Mouse (Mus musculus): ENCODE measurements around the gene Egr4. TPM values are rescaled to one million over a fixed set of nuclear protein-coding genes. Genes with fewer than 3 reads are reported as not detected.

Gene Egr4
- polyA plus RNA-seq, 1 experiment: not detected

DNA sequence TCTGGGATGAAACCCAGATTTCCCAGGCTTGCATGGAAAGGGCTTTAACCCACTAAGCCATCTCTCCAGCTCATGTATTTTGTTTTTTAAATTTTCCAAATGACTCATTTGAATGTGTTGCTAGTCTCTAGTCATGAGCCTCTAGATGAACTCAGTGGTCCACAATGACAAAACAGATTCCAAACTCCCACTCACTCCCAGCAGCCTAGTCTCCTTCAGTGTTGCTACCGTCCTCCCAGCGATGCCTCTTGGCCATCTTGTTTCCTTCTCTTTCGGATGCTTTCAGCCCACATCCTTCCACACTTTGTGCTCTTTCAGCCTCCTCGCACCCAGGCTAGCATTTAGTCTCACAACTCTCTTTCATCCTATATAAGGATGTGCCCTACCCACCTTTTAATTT is 23.1 kb downstream of the Egr4 start:
- Histone ChIP-seq H3K27me3 (ENCODE audit: control insufficient read depth, insufficient read depth, insufficient read length) (peaks cover 15% of the 10 kb centered on the region), H3K79me2 (ENCODE audit: control insufficient read depth, insufficient read depth) (no peaks in the 10 kb centered on the region), H3ac (ENCODE audit: control insufficient read depth, insufficient read length) (no peak overlapping the region), H3K4me2 (ENCODE audit: low read depth) (no peak overlapping the region), H3K4me3 (no peak overlapping the region), H3K36me3 (ENCODE audit: control insufficient read depth, insufficient read depth) (no peaks in the 10 kb centered on the region)
- TF ChIP-seq POLR2AphosphoS2 (IDR thresholded peaks at IDR 0.05; ENCODE audit: insufficient read length, low read depth) (no peak), TCF3 (IDR thresholded peaks at IDR 0.05; ENCODE audit: insufficient read length, low read depth) (no peak), TCF12 (IDR thresholded peaks at IDR 0.05; ENCODE audit: insufficient read depth, poor library complexity, severe bottlenecking) (no peak), SRF (IDR thresholded peaks at IDR 0.05; ENCODE audit: control insufficient read depth, insufficient read length, low read depth) (no peak), USF1 (IDR thresholded peaks at IDR 0.05; ENCODE audit: low read depth) (no peak), REST (IDR thresholded peaks at IDR 0.05; ENCODE audit: insufficient read depth, insufficient read length) (no peak), CEBPB (IDR thresholded peaks at IDR 0.05; ENCODE audit: insufficient read depth, poor library complexity, severe bottlenecking) (no peak), MYOG (IDR thresholded peaks at IDR 0.05; ENCODE audit: control insufficient read depth in 1 of 3, insufficient read depth in 1 of 3, insufficient read length in 2 of 3, low read depth in 2 of 3) (no peak), MAX (IDR thresholded peaks at IDR 0.05; ENCODE audit: low read depth) (no peak), E2F4 (IDR thresholded peaks at IDR 0.05; ENCODE audit: insufficient read depth) (no peak), MYOD1 (IDR thresholded peaks at IDR 0.05; ENCODE audit: control insufficient read depth in 1 of 3, insufficient read length in 2 of 3, low read depth in 2 of 3) (no peak), POLR2A (IDR thresholded peaks at IDR 0.05; ENCODE audit: insufficient read length, low read depth) (no peak)

DNA sequence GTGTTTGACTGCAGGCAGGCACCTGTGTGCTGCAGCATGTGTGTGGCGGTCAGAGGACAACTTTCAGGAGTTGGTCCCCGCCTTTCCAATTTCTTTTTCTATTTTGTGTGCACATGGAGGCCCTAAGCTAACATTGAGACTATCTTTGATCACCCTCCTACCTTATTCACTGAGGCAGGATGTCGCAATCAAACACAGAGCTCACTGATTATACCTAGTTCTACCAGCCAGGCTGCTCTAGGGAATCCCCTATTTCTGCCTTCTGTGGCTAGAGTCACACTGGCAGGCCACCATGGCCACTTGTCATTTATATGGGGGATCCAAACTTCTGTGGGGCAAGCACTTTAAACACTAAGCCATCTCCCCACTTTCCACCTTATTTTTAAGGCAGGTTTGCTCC is 23.7 kb downstream of the Egr4 start:
- no peaks in the 10 kb centered on the region for H3K79me2 ChIP-seq (ENCODE audit: control insufficient read depth, insufficient read depth)
- no peaks in the 10 kb centered on the region for H3K36me3 ChIP-seq (ENCODE audit: control insufficient read depth, insufficient read depth)
- no peak overlapping the region for H3K4me3 ChIP-seq
- H3ac ChIP-seq (ENCODE audit: control insufficient read depth, insufficient read length): no peak overlapping the region
- H3K27me3 ChIP-seq (ENCODE audit: control insufficient read depth, insufficient read depth, insufficient read length): peaks cover 18% of the 10 kb centered on the region
- no peak overlapping the region for H3K4me2 ChIP-seq (ENCODE audit: low read depth)
- TF ChIP-seq E2F4 (IDR thresholded peaks at IDR 0.05; ENCODE audit: insufficient read depth) (no peak), CEBPB (IDR thresholded peaks at IDR 0.05; ENCODE audit: insufficient read depth, poor library complexity, severe bottlenecking) (no peak), MYOG (IDR thresholded peaks at IDR 0.05; ENCODE audit: control insufficient read depth in 1 of 3, insufficient read depth in 1 of 3, insufficient read length in 2 of 3, low read depth in 2 of 3) (no peak)

DNA sequence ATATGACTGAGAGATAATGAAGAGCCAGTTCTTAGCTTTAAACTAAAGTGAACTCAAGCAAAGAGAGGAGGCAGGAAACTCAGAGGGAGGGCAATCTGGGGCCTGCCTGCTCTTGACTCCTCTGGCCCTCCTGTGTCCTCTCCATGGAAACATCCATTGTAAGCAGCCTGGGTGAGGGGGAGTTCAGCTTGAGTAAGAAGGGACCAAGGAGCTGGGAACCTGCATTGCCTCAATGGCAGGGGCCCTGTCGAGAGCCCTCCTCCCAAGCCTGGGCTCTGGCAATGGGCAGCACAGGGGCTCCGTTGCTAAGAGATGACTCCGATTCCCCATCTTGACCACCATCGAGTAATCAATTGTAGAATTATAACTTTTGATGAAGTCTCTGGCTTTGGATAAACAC is 24.9 kb downstream of the Egr4 start:
- Histone ChIP-seq H3K36me3 (ENCODE audit: control insufficient read depth, insufficient read depth) (no peaks in the 10 kb centered on the region), H3K79me2 (ENCODE audit: control insufficient read depth, insufficient read depth) (no peaks in the 10 kb centered on the region), H3K4me3 (no peak overlapping the region), H3K27me3 (ENCODE audit: control insufficient read depth, insufficient read depth, insufficient read length) (peaks cover 30% of the 10 kb centered on the region), H3ac (ENCODE audit: control insufficient read depth, insufficient read length) (no peak overlapping the region), H3K4me2 (ENCODE audit: low read depth) (no peak overlapping the region)
- TF ChIP-seq SRF (IDR thresholded peaks at IDR 0.05; ENCODE audit: control insufficient read depth, insufficient read length, low read depth): no peak
- no peak for TF ChIP-seq E2F4 (IDR thresholded peaks at IDR 0.05; ENCODE audit: insufficient read depth)
- no peak for TF ChIP-seq POLR2AphosphoS2 (IDR thresholded peaks at IDR 0.05; ENCODE audit: insufficient read length, low read depth)
- no peak for TF ChIP-seq POLR2A (IDR thresholded peaks at IDR 0.05; ENCODE audit: insufficient read length, low read depth)
- no peak for TF ChIP-seq USF1 (IDR thresholded peaks at IDR 0.05; ENCODE audit: low read depth)
- TF ChIP-seq REST (IDR thresholded peaks at IDR 0.05; ENCODE audit: insufficient read depth, insufficient read length): no peak

DNA sequence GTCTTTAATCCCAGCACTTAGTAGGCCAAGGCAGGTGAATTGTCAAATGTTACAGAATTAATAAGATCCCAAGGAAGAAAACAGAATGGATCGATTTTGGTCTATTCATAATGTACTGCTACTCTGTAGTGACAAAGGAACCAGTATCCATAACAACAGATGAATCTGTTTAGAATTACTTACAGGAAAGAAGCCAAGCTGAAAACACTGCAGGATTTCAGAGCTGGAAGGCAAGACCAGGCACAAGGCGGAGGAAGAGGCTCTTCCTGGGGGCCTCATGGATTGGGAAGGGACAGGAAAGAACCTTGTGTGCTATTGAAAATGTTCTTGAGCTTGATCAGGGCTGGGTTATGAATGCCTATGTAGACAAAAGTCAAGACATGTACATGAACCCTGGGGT is 27.7 kb downstream of the Egr4 start:
- Histone ChIP-seq H3ac (ENCODE audit: control insufficient read depth, insufficient read length) (no peak overlapping the region), H3K36me3 (ENCODE audit: control insufficient read depth, insufficient read depth) (no peaks in the 10 kb centered on the region), H3K27me3 (ENCODE audit: control insufficient read depth, insufficient read depth, insufficient read length) (peaks cover 49% of the 10 kb centered on the region), H3K4me3 (no peak overlapping the region), H3K79me2 (ENCODE audit: control insufficient read depth, insufficient read depth) (no peaks in the 10 kb centered on the region), H3K4me2 (ENCODE audit: low read depth) (no peak overlapping the region)
- TF ChIP-seq TCF3 (IDR thresholded peaks at IDR 0.05; ENCODE audit: insufficient read length, low read depth) (no peak), POLR2AphosphoS2 (IDR thresholded peaks at IDR 0.05; ENCODE audit: insufficient read length, low read depth) (no peak), USF1 (IDR thresholded peaks at IDR 0.05; ENCODE audit: low read depth) (no peak), E2F4 (IDR thresholded peaks at IDR 0.05; ENCODE audit: insufficient read depth) (no peak), MYOG (IDR thresholded peaks at IDR 0.05; ENCODE audit: control insufficient read depth in 1 of 3, insufficient read depth in 1 of 3, insufficient read length in 2 of 3, low read depth in 2 of 3) (no peak), SRF (IDR thresholded peaks at IDR 0.05; ENCODE audit: control insufficient read depth, insufficient read length, low read depth) (no peak), CEBPB (IDR thresholded peaks at IDR 0.05; ENCODE audit: insufficient read depth, poor library complexity, severe bottlenecking) (no peak), TCF12 (IDR thresholded peaks at IDR 0.05; ENCODE audit: insufficient read depth, poor library complexity, severe bottlenecking) (no peak), REST (IDR thresholded peaks at IDR 0.05; ENCODE audit: insufficient read depth, insufficient read length) (no peak), MAX (IDR thresholded peaks at IDR 0.05; ENCODE audit: low read depth) (no peak), POLR2A (IDR thresholded peaks at IDR 0.05; ENCODE audit: insufficient read length, low read depth) (no peak), MYOD1 (IDR thresholded peaks at IDR 0.05; ENCODE audit: control insufficient read depth in 1 of 3, insufficient read length in 2 of 3, low read depth in 2 of 3) (no peak)

DNA sequence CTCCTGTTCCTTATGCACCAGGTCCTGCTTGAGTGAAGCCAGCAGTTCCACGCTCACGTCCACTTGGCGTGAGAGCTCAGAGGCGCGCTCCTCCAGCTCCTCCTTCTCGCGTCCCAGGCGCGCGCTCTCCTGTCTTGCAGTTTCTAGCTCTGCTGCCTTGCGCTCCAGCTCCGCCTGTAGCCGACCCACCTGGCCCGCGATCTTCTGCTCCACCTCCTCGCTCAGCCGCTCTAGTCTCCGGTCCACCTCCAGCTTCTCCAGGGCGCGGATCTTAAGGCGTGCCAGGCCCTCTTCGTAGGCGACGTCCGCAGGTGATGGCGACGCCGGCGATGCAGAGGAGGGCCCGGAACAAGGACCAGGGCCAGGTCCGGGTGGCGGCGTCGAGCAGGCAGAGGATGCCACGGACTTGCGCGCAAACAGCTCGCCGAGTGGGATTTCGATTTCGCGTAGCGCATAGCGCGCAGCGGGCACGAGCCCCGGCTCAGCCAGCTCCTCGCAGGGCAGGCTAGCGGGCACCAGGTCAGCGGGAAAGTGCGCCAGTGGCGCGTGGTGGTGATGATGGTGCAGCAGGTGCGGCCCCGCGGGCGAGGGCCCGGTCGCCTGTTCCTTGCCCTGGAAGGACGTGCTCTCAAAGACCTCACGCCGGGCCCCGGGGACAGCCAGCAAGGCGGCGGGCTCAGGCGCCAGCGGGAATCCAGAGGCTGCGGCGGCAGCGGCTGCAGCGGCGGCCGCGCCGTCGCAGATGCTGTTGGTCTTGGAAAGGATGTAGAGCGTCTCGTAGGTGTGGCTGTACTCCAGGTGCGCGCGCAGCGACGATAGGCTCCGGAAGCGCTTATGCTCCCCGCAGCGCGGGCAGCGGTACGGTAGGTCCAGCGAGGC is 29.3 kb downstream of the Egr4 start:
- H3K4me2 ChIP-seq (ENCODE audit: low read depth): no peak overlapping the region
- no peak overlapping the region for H3ac ChIP-seq (ENCODE audit: control insufficient read depth, insufficient read length)
- no peaks in the 10 kb centered on the region for H3K36me3 ChIP-seq (ENCODE audit: control insufficient read depth, insufficient read depth)
- no peak overlapping the region for H3K4me3 ChIP-seq
- no peaks in the 10 kb centered on the region for H3K79me2 ChIP-seq (ENCODE audit: control insufficient read depth, insufficient read depth)
- peaks cover 65% of the 10 kb centered on the region for H3K27me3 ChIP-seq (ENCODE audit: control insufficient read depth, insufficient read depth, insufficient read length)
- no peak for TF ChIP-seq MYOG (IDR thresholded peaks at IDR 0.05; ENCODE audit: control insufficient read depth in 1 of 3, insufficient read depth in 1 of 3, insufficient read length in 2 of 3, low read depth in 2 of 3)
- no peak for TF ChIP-seq POLR2A (IDR thresholded peaks at IDR 0.05; ENCODE audit: insufficient read length, low read depth)
- TF ChIP-seq REST (IDR thresholded peaks at IDR 0.05; ENCODE audit: insufficient read depth, insufficient read length): no peak
- TF ChIP-seq MAX (IDR thresholded peaks at IDR 0.05; ENCODE audit: low read depth): no peak
- no peak for TF ChIP-seq POLR2AphosphoS2 (IDR thresholded peaks at IDR 0.05; ENCODE audit: insufficient read length, low read depth)
- TF ChIP-seq CEBPB (IDR thresholded peaks at IDR 0.05; ENCODE audit: insufficient read depth, poor library complexity, severe bottlenecking): no peak
- no peak for TF ChIP-seq E2F4 (IDR thresholded peaks at IDR 0.05; ENCODE audit: insufficient read depth)
- no peak for TF ChIP-seq TCF3 (IDR thresholded peaks at IDR 0.05; ENCODE audit: insufficient read length, low read depth)
- no peak for TF ChIP-seq MYOD1 (IDR thresholded peaks at IDR 0.05; ENCODE audit: control insufficient read depth in 1 of 3, insufficient read length in 2 of 3, low read depth in 2 of 3)
- no peak for TF ChIP-seq SRF (IDR thresholded peaks at IDR 0.05; ENCODE audit: control insufficient read depth, insufficient read length, low read depth)
- TF ChIP-seq TCF12 (IDR thresholded peaks at IDR 0.05; ENCODE audit: insufficient read depth, poor library complexity, severe bottlenecking): no peak
- TF ChIP-seq USF1 (IDR thresholded peaks at IDR 0.05; ENCODE audit: low read depth): no peak

Measured in myocyte (in vitro differentiated cells).